8 mouse cellular contexts compared by ENCODE assay signal in the genomic region with DNA sequence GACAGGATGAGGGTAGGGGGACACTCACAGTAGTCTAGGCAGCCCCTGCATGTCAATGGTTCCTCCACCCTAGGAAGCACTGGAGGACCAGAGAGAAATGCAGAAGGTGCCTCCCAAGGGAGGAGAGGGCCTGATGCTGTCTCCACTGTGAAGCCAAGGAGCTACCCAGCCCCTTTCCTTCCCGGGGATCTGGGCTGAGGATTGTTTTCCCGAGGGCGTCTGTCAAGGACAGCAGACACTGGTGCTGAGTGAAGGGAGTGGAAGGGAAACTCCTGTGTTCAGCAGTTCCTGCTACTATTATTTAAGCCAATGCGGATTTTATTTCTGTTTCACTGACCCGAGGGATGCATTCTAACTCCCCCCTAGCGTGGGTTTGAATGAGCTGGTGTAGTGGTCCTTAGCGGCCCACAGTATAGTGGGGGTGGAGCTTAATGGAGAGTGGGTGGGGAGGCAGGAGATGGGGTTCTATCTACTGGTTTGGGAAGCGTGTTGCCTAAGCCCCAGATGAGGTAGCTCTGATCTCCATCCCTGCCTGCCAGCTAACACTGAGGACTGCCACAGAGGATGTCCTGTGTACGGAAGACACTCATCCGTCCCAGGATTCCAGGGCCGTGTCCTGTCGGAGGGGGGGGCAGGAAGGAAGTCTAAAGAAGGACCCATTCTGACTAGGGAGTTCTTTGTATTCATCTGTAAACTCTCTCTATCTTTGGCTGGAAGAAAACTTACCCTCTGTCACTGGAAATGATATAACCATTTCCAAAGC. TPM values are rescaled to one million over a fixed set of nuclear protein-coding genes. Genes with fewer than 3 reads are reported as not detected.
A peak's percentile ranks its signal among the peaks of the same experiment; 100 is the strongest.
DNase-seq lines count a peak whose midpoint lies in the region; ATAC-seq and TF ChIP-seq lines count a peak whose summit lies in the region.

No protein-coding gene starts in this region.

- no peak for TF ChIP-seq CTCF in liver, postnatal 0 days (IDR thresholded peaks at IDR 0.05; ENCODE audit: low read depth)

- no peak for ATAC-seq in neural tube, embryonic 12.5 days (ENCODE audit: low FRiP score, low read depth)
- ATAC-seq in liver, postnatal 0 days = peak; percentile 49
- no peak for ATAC-seq in stomach, embryonic 16.5 days (ENCODE audit: insufficient read depth, low FRiP score)
- no peak for ATAC-seq in forebrain, embryonic 16.5 days

- WGBS in neural tube, embryonic 12.5 days = 62% methylated on average over 12 of the region's 12 CpGs
- 64% methylated on average over 12 of the region's 12 CpGs for WGBS in liver, postnatal 0 days (ENCODE audit: insufficient replicate concordance)
- 59% methylated on average over 12 of the region's 12 CpGs for WGBS in stomach, embryonic 16.5 days
- WGBS in forebrain, embryonic 16.5 days = 63% methylated on average over 12 of the region's 12 CpGs

- DNase-seq in neural tube, embryonic 10.5 days (ENCODE audit: extremely low spot score, low spot score) = no peak
- DNase-seq in kidney, adult 11 months = peak; percentile 51
- DNase-seq in liver, postnatal 0 days = no peak
- no peak for DNase-seq in ovary, adult 18-20 months (ENCODE audit: low spot score)
- no peak for DNase-seq in spleen, adult 18-20 months

- H3K9ac ChIP-seq in neural tube, embryonic 12.5 days = no peak overlapping the region
- H3K9ac ChIP-seq in liver, postnatal 0 days (replicated peaks) = no peak overlapping the region
- no peak overlapping the region for H3K9ac ChIP-seq in stomach, embryonic 16.5 days (ENCODE audit: low read length)
- no peak overlapping the region for H3K9ac ChIP-seq in forebrain, embryonic 16.5 days (replicated peaks; ENCODE audit: low read depth, low read length)

- no peaks in the 10 kb centered on the region for H3K27me3 ChIP-seq in neural tube, embryonic 12.5 days (replicated peaks)
- H3K27me3 ChIP-seq in liver, postnatal 0 days (ENCODE audit: insufficient read depth, low read length) = no peaks in the 10 kb centered on the region
- H3K27me3 ChIP-seq in stomach, embryonic 16.5 days (ENCODE audit: control insufficient read depth, insufficient read depth, low read length) = no peaks in the 10 kb centered on the region
- no peaks in the 10 kb centered on the region for H3K27me3 ChIP-seq in forebrain, embryonic 16.5 days (replicated peaks; ENCODE audit: control insufficient read depth, insufficient read depth, low read length)

- H3K4me3 ChIP-seq in neural tube, embryonic 12.5 days = no peak overlapping the region
- H3K4me3 ChIP-seq in liver, postnatal 0 days (ENCODE audit: low read depth, low read length) = no peak overlapping the region
- H3K4me3 ChIP-seq in stomach, embryonic 16.5 days (replicated peaks; ENCODE audit: low read length) = no peak overlapping the region
- no peak overlapping the region for H3K4me3 ChIP-seq in forebrain, embryonic 16.5 days (replicated peaks; ENCODE audit: low read length)

- H3K36me3 ChIP-seq in neural tube, embryonic 12.5 days = no peaks in the 10 kb centered on the region
- H3K36me3 ChIP-seq in liver, postnatal 0 days (replicated peaks; ENCODE audit: insufficient read depth, low read length) = 0 out of 2 replicates have a peak, but pooled peaks cover 2% of the 10 kb centered on the region
- H3K36me3 ChIP-seq in stomach, embryonic 16.5 days (ENCODE audit: control insufficient read depth, insufficient read depth, low read length) = no peaks in the 10 kb centered on the region
- H3K36me3 ChIP-seq in forebrain, embryonic 16.5 days (ENCODE audit: control insufficient read depth, insufficient read depth) = no peaks in the 10 kb centered on the region

- peaks cover 27% of the 10 kb centered on the region for H3K4me1 ChIP-seq in neural tube, embryonic 12.5 days
- peaks cover 47% of the 10 kb centered on the region for H3K4me1 ChIP-seq in liver, postnatal 0 days (ENCODE audit: insufficient read depth)
- H3K4me1 ChIP-seq in stomach, embryonic 16.5 days (ENCODE audit: control insufficient read depth, insufficient read depth, low read length) = peaks cover 2% of the 10 kb centered on the region; the same call in 1 of the 2 replicates
- H3K4me1 ChIP-seq in forebrain, embryonic 16.5 days (replicated peaks; ENCODE audit: control insufficient read depth, insufficient read depth, low read length) = peaks cover under 1% of the 10 kb centered on the region

- no peak overlapping the region for H3K27ac ChIP-seq in neural tube, embryonic 12.5 days
- H3K27ac ChIP-seq in liver, postnatal 0 days (ENCODE audit: low read depth) = peak overlapping the region; percentile 59; the same call in 1 of the 2 replicates
- H3K27ac ChIP-seq in stomach, embryonic 16.5 days (ENCODE audit: low read length) = peak overlapping the region; percentile 64
- no peak overlapping the region for H3K27ac ChIP-seq in forebrain, embryonic 16.5 days (ENCODE audit: low read length)

- TF ChIP-seq EP300 in liver, postnatal 0 days (IDR thresholded peaks at IDR 0.05; ENCODE audit: low read depth) = no peak

- 0 out of 2 replicates have a peak overlapping the region, but pooled peaks have one; percentile 5 for H3K4me2 ChIP-seq in neural tube, embryonic 12.5 days (replicated peaks)
- H3K4me2 ChIP-seq in liver, postnatal 0 days (ENCODE audit: low read depth, low read length) = no peak overlapping the region
- no peak overlapping the region for H3K4me2 ChIP-seq in stomach, embryonic 16.5 days (ENCODE audit: low read depth, low read length)
- no peak overlapping the region for H3K4me2 ChIP-seq in forebrain, embryonic 16.5 days (ENCODE audit: low read length)

- H3K9me3 ChIP-seq in neural tube, embryonic 12.5 days = no peaks in the 10 kb centered on the region
- no peaks in the 10 kb centered on the region for H3K9me3 ChIP-seq in liver, postnatal 0 days (ENCODE audit: low read length)
- H3K9me3 ChIP-seq in stomach, embryonic 16.5 days (replicated peaks; ENCODE audit: control insufficient read depth, low read length) = no peaks in the 10 kb centered on the region
- no peaks in the 10 kb centered on the region for H3K9me3 ChIP-seq in forebrain, embryonic 16.5 days (ENCODE audit: control insufficient read depth, low read length)

RNA-seq across cellular contexts. Expression of a gene that starts 21.8 kb away (rescaled TPM):
- 13.0 TPM in 2 replicates for polyA plus RNA-seq in neural tube, embryonic 12.5 days (2016; fragmentation: Nextera tagmentation; extraction: Ambion mirVana)
- polyA plus RNA-seq in liver, postnatal 0 days (2015; fragmentation: Nextera tagmentation; extraction: Ambion mirVana) = 8.9 and 9.4 TPM in 2 replicates
- 11.3 and 15.4 TPM in 2 replicates for polyA plus RNA-seq in stomach, embryonic 16.5 days (2015; fragmentation: Nextera tagmentation; extraction: Ambion mirVana)
- polyA plus RNA-seq in forebrain, embryonic 16.5 days (2015; fragmentation: Nextera tagmentation; extraction: Ambion mirVana) = 19.3 and 20.4 TPM in 2 replicates

RNA-seq across cellular contexts. Expression of a gene that starts 50.2 kb away (rescaled TPM):
- polyA plus RNA-seq in neural tube, embryonic 12.5 days (2016; fragmentation: Nextera tagmentation; extraction: Ambion mirVana) = 0.60 and 1.4 TPM in 2 replicates
- polyA plus RNA-seq in liver, postnatal 0 days (2015; fragmentation: Nextera tagmentation; extraction: Ambion mirVana) = 932 and 1,034 TPM in 2 replicates
- 109 and 128 TPM in 2 replicates for polyA plus RNA-seq in stomach, embryonic 16.5 days (2015; fragmentation: Nextera tagmentation; extraction: Ambion mirVana)
- not detected in 2 replicates for polyA plus RNA-seq in forebrain, embryonic 16.5 days (2015; fragmentation: Nextera tagmentation; extraction: Ambion mirVana)

Comparison
In these comparisons a context has a peak if more than half of its experiments do, and no peak if none do; other contexts are left out.
1. H3K27ac ChIP-seq: peak in liver, postnatal 0 days (single experiment) and stomach, embryonic 16.5 days (single experiment); none in neural tube, embryonic 12.5 days (single experiment) and forebrain, embryonic 16.5 days (single experiment).
2. RNA of a gene that starts 50.2 kb away (polyA plus RNA-seq): 932 to 1,034 TPM in liver, postnatal 0 days and 109 to 128 TPM in stomach, embryonic 16.5 days; 0.60 to 1.4 TPM in neural tube, embryonic 12.5 days and not detected in forebrain, embryonic 16.5 days; every median in the first group is over 10 times any median in the second.